Mouse (Mus musculus): ENCODE results near the gene Klhdc8a. TPM values are rescaled to one million over a fixed set of nuclear protein-coding genes. Genes with fewer than 3 reads are reported as not detected.
A peak's percentile ranks its signal among the peaks of the same experiment; 100 is the strongest.

Gene Klhdc8a
- total RNA-seq, 2 experiments from 2014 or later = 3.0 to 3.3 TPM

DNA sequence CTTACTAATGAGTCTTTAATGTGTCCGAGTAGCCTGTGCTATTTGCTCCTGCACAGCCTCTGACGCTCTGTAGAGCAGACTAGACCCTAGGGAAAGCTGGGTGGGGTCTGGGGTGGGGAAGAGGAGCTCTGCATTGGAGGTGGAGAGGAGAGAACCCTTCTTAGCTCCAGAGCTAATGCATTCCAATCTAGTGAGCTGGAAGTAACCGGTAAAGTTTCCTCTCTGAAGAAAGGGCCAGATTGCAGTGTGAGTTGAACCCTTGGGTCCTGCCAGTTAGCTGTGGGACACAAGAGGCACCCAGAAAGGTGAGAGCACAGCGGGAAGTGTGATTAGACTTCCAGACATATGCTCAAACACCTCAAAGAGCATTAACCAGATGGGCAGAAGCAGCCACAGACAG is 6.7 kb upstream of the Klhdc8a start:
- DNase-seq = no peak

DNA sequence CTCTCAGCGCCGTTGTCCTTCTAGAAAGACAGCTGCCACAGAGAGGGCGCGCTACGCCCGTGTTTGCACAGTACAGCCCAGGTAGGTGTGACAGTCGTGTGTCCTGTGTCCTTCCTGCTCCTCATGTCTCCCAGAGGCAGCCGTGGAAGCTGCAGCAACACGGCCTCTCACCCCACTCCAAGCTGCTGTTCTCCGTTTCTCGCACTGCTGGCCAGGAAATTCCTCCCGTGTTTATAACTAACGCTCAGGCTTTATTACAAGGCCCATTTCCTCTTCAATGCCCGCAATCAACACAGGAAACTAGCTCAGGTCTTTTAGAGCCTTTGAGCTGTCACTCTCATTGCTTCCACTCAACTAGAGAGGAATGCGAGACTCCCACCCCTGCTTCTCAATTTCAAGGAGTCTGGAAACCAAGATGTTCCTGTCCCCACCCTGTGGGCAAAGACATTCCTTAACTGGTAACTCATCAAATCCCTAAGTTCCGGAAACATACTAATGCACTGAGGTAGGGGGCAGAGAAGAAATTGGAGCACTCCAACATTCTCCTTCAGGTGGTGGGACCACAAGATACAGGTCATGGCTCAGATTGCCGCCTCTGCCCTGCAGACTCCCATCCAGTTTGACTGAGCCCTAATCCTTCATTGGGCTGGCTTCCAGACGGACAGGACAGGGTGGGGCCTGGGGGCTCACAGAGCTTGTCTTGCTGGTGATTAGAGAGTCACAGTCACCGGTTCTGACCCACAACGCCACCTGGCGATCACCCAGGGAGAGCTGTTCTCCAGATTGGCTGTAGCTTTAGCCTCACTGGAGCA is 5.9 kb upstream of the Klhdc8a start:
- DNase-seq = no peak

DNA sequence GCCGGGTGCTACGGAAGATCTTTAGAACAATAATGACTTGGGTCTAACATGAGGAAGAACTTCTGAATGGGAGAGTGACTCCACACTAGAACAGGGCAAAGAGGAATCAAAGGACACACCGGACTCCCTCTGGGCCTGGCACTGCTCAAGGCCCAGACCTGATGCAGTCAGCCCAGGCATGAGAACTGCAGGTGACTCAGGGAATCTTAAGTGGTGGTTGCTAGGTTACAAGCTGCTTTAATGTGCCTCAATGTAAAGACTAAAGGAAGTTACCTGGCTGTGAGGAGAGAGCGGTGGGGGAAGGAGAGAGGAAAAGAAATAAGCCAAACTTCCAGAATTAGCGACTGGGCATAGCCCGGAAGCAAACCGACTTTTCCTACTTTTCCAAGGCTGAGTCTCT is 2.9 kb upstream of the Klhdc8a start:
- DNase-seq = no peak

DNA sequence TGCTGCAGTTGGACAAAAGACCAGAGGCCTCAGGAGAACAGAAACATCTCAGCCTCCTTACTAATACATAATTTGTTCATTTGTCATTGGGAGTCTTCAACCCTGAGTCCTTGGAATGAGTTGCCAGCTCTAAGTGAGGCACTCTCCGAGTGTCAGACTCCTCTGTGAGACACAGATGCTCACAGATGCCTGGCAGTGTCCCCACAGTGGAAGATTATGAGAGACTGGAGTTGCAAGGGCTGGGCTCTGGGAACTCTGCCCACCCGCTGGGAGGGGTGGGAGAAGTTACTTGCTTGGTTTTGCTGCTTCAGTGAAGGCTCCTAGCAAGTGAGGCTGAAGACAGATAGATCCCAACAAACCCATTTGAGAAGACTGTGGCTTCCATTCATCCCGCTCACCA is 2.4 kb upstream of the Klhdc8a start:
- DNase-seq = no peak

DNA sequence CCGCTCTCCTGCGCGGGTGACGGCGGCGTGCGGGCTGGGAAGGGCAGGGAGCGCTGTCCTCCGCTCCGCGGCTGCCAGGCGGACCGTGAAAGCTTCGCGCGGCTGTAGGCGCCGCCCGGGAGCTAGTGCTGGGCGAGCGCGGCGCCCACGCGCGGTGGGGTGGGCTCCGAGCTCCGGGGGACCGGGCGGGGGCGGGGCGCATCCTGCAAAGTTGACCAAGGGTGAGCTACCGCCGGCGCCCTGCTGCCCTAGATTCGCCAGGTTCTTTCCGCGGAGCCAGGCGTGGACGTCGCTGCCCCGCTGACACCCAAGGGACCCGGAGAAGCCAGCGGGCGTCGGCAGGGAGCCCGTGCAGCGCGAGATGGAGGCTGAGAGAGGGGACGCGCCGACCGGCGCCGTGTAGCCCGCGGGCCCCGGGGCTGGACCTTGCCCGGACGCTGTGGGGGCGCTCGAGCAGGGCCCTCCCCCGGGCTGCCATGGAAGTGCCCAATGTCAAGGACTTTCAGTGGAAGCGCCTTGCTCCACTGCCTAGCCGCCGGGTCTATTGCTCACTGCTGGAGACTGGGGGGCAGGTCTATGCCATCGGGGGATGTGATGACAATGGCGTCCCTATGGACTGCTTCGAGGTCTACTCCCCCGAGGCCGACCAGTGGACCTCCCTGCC is 507 bp downstream of the Klhdc8a start:
- no peak for DNase-seq

DNA sequence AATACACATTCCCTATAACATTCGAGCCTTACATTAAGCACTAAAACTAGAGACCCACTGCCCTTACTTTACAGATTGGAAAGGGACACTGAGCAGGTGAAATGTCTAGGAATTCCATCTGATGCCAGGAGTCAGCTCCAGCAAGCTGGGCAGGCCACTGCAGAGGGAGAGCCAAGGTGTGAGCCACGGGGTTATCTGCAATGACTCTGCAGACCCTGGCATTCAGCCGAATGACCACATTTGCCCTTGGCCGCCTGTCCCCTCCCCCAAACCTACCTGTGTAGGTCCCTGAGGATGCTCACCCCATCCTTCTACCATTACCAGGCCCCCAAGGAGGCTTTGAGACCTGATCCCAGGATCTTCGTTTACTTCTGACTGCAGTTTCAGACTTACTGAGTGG is 1.3 kb downstream of the Klhdc8a start:
- no peak for DNase-seq

DNA sequence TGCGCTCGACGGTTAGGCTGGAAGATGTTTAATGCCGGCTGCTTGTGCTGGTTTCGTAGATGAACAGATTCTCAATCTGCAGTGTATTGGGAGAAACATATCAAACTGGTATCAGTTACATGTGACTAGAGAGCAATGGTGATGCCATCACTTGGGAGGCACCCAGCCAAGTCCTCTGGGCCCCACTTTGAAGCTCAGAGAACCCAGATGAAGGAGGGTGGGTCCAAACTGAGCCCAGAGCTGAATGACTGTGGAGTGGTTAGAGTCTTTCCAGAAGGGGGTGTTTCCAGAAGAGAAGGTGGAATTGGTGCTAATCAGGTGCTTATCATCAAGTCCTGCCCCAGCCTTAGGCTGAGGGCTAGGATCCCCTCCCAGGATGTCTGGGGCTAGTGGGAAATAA is 2.8 kb downstream of the Klhdc8a start:
- DNase-seq = no peak

DNA sequence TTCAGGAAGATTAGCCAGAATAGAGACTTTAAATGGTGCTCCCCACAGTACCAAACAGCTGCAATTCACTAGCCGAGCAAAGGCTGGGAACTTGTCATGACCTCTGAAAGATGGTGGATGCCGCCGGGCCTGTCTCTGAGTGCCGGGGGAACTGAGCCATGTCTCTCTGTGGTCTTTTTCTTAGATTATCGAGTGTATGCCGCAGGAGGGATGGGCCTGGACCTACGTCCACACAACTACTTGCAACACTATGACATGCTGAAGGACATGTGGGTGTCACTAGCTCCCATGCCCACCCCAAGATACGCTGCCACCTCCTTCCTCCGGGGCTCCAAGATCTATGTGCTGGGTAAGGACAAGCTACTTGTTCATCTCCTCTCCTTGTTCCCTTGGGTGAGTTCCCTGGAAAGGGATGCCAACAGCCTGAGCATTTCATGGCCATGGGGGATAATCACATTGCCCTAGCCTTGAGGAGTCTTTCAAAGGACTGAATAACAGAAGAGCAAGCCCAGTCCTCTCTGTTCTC is 4.0 kb downstream of the Klhdc8a start:
- DNase-seq = no peak

DNA sequence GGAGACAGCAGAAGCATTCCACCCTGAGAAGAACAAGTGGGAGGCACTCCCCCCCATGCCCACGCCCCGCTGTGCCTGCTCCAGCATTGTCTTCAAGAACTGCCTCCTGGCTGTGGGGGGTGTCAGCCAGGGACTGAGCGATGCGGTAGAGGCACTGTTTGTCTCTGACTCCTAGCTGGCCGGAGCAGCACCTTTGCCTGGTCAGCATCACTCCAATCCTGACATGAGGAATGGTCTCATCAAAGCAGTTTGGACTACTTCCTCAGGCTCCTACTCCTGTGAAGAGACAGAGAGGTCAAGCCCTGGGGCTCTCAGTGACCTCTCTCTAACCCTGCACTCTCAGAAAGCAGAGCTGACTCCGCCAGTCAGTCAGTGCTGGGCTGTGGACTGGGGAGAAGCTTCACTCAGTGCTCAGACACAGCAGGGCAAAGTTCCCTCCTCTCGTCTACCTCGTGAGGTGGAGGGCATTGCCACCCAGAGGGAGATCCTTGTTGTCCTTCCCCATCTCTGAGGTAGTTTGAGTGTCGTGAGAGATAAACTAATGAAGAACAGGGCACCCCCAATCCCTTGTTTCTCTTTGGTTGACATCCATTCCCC is 6.3 kb downstream of the Klhdc8a start:
- DNase-seq = no peak

DNA sequence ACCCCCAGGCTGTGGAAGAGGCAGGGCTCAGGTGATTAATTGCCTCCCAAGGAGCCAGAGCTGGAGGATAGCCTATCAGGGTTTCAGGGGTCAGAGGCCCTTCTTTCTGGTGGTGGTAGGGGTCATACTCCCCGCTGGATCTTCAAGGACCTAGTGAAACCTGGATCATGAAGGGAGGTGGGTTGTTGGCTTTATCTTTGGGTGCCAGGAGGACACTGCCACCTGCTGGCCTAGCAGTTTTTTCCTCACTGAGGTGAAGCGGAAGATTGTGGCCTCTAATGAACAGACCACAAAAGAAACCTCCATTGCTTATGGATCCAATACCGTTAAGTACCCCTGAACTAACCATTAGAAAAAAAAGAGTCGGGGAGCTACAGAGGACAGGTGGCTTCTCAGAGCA is 7.7 kb downstream of the Klhdc8a start:
- peak in 1 of 2 experiments; percentile 25 for DNase-seq

DNA sequence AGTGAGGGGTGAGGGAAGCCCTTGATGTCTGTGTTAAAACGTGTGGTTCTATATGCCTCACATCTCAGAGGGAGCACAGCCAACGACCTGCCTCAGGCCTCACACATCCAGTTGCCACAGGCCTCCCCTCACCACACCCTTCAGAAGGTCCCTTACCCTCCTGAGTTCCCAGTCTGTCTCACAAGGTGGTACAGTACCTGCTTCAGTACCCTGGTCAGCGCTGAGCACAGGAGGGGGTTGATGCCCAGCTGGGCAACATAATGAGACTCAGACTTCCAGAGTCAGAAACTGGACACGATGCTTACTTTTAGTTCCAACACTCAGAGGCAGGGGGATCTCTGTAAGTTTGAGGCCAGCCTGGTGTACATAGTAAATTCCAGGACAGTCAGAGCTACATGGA is 8.4 kb downstream of the Klhdc8a start:
- no peak for DNase-seq

DNA sequence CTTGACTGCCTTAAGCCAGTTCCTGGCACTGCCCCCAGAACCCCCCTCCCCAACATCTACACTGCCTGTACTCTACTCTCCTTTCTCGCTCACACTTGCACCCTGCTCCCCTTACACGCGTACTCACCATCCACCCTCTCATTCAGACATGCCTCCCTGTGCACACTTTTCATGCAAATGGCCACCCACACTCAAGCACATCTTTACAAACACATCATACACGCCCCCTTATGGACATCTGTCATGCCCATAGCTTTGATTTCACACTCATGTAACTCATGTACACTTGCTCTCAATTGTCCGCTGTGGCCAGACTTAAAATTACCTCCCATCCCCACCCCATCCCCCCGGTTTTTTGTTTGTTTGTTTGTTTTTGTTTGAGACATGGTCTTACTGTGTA is 9.5 kb downstream of the Klhdc8a start:
- DNase-seq = no peak

DNA sequence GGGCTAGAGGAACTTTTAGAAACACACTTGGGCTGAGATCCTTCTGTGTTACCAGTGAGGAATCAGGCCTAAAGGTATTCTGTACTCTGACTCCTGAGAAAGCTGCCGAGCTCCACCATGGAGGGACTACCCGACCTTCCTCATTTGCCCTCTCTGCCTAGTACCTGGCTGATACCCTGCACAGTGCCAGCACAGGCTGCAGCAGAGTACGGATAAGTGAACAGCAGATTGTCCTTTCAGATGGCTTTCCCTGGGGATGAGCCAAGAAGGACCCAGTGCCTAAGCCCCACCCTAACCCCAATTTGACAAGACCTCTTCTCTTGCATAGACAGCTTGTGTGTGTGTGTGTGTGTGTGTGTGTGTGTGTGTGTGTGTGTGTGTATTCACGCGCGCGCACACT is 10.2 kb downstream of the Klhdc8a start:
- no peak for DNase-seq

DNA sequence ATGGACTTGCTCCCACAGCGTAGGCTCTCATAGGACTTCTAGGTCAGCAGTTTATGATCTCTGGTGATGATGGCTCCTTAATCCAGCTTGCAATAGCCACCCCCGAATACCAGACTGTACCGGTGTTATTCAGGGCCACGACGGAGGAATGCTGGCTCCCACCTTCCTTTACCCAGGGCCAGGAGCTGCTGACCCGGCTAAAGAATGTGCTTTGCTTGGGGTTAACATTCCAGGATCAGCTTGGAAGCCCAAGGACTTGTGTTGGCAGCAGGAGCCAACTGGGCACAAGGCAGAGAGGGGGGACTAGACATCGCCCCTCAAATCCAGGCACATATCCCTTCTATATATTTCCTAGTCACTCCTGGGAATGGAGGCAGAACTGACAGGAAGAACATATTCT is 12.3 kb downstream of the Klhdc8a start:
- no peak for DNase-seq

DNA sequence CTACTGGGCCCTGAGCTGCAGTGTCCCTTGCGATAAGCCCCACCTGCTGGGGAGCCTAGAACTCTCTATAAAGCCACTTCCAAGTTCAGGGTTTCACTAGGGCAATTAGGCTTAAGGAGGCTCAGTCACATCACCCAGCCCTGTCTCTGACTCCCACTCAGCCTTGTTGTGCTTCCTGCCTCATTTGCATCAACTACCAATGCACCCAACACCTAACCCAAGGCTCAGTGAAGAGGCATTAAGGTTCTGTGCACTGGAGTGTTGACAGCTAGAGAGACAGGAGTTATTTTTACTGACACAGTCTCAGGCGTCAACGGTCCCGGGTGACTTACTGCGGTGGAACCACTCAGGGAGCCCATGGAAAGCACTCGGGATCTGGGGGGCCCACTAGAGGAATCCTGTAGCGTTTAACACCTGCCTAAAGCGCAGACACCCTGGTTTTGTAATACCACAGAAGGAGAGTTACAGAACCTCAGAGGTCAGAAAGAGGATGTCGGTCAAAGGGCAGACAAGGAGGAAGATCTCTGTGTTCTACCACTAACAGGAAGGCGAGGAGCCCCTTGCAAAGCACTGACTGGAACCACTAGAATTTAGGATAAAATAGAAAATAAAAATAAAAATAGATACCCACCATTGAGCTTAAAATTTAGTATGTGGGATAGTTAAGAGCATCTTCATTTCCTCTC is 12.9 kb downstream of the Klhdc8a start:
- no peak for DNase-seq

DNA sequence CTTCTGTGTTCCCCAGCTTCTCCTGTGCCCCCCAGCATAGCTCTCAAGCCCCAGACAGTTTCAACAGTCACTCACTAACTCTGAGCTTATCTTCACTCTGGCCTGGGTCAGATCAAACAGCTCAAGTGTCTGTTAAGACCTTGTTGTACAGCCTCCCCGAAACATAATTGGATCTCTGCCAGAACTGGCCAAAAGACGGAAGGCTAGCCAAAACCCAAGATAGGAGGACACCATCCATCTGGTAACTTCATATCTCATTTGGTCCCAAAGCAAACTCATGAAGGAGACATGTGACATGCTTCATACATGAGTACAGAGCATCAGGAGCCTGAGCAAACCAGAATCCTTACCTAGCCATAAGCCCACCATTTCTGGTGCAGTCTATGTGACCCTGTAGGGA is 13.6 kb downstream of the Klhdc8a start:
- DNase-seq = no peak

DNA sequence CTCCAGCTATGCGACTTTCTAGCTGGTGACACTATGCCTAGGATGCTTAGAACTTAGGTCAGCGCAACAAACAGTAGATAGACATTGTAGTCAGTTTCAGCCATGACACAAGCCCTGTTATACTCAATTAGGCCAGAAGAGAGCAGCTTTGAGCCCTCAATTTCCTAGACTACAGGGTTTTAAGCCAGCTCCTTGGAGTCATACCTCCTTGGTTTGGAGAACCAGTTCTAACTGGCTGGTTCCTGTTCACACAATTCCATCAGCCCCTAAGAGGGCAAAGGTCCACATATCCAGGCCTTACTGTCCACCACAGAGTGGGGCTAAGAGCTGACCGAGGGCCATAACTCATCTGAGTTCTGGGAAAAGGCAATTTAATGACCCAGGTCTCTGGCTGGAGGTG is 14.3 kb downstream of the Klhdc8a start:
- DNase-seq = no peak

DNA sequence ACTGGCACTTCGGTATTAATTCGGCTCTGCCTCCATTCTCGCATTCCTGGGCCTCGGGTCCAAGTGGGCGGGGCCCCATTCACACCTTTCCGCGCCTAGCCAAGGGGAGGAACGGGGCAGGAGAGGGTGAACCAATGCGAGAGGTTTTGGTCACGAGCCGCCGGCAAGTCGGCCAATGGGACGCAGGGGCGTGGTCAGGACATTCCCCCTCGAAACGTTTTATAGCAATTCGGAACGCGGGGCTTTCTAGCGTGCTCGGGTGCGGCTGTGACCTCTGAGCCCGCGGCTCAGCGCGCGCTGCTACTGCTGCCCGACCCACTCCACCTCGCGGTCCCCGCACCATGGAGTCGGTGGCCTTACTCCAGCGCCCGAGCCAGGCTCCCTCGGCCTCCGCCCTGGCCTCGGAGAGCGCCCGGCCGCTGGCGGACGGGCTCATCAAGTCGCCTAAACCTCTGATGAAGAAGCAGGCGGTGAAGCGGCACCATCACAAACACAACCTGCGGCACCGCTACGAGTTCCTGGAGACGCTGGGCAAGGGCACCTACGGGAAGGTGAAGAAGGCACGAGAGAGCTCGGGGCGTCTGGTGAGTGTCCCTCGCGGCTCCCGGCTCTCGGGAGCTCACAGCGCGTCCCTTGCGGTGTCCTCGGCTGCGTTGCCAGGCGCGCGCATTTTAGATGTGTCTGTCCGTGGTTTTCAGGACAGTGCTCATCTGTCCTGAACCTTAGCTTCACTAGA is 17.6 kb downstream of the Klhdc8a start, which contains the start of gene Nuak2:
TSS of gene Nuak2 (plus strand) at position 238 of the 736 bp plus-strand sequence.
- DNase-seq = peak; percentile 74 to 75

DNA sequence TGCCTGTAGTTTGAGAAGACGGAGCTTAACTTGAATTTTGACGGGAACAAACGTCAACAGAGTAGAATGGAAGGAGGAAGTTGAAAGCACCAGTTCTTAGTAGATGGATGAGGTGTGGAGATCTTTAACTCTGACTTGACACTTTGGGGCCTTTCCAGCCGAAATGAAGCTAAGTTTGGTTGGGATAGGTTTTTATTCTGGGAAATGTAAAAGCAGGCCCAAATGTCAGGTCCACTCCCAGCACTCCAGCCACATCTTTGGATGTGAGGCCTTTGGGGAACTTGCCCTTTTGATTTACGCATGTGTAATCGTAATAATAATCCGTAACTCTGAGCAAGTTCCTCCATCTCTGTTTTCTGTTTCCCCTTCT is 18.2 kb downstream of the Klhdc8a start:
- DNase-seq = no peak

DNA sequence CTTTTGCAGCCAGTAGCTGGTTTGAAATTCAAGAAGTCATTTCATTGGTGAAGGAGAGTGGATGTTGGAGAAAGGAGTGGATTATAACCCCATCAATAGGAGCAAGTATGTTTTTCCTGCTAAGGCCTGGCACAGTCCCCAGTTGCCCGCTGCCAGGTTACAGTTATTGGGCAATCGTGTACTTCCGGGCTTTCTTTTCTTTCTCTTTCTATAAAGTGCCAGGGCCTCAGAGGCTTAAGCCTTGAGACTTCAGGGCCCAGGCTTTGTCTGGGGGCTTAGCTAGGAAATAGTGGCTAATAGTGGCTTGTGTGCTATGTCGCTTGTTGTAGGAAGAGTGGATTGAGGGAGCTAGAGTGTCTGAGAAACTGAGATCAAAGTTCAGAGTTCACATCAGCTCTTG is 19.0 kb downstream of the Klhdc8a start:
- DNase-seq = no peak

DNA sequence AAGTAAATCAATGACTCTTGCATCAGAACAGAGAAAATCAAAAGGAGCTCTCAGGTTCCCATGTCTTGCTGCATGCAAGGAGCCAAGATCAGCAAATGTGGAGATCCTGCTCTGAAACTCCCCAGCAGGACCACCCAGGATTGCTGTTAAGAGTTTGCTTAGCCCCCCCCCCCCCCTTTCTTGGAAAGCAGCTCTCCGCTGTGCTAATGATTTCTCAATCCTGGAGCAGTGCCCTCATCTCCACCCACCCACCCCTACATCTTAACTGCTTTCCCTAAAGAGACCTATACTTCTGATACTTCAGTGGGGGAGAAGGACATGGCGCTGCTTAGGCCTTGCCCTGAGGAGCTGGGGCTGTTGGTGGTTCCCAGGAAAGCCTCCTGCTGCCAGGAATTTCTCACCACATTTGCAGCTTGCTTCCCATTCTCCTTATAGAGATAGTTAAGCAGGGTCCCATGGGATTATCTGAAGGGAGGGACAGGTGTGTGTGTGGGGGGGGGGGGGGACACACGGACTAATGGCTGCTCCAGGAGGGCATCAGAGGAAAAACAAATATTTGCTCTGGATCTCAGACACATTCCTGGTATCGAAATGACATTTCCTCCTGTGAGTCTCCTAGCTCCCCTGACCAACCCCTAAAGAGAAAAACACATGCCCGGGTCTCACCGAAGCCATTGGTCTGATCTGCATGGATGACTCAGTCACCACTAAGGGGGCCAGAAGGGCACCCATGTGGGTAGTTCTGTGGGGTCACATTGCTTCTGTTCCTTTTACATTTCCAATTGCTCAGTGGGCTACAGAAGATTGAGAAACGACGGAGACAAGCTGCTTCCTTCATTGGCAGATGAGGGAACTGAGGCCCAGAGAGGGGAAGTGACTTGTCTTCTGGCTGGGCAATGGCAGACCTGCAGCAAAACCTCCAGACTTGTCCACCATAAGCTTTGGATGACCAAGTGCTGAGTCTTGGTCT is 19.8 kb downstream of the Klhdc8a start:
- no peak for DNase-seq
